Mouse (Mus musculus): ENCODE measurements around the gene Gm20388. TPM values are rescaled to one million over a fixed set of nuclear protein-coding genes. Genes with fewer than 3 reads are reported as not detected.

Gene Gm20388
- polyA plus RNA-seq, 1 experiment from 2014 or later, result 1.7 TPM

DNA sequence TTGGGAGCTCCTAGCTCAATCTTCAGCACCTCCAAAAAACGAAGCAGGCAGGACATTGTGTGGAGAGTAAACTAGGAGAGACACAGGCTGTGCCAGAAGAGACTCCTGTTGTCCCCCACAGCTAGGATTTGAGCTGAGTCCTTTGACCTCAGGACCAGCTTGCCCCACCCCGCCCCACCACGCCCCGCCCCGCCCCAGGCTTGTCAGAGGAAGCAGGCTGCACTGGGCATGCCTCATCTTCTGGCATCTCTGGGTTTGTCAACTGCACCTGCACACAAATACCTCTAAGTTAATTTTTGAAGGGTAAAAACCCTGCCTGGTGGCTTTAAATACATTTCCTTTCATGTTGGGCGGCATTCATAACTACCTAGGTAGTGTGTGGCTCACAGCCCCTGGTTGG lies 290.7 kb downstream of the Gm20388 start:
- H3K4me3 ChIP-seq, result no peak overlapping the region

DNA sequence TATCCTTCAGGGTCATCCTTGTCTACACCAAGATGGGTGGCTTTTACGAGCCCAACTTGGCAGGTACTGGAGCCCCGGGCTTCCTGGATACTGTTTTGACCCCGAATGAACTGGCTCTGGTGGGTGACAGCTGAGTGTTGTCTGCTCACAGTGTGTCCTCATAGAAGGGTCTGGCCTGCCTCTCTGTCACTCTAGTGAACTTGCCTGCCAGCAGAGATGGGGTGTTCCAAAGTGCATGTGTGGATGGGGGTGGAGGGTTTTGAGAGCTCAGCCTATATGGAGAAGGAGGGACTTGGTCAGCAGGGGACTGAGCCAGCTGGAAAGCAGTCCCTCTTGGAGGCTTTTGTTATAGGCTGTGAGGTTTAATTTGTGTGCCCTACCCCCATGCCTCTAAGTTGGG lies 291.9 kb downstream of the Gm20388 start:
- Histone ChIP-seq H3K4me1 (replicated peaks) (peaks cover 19% of the 10 kb centered on the region), H3K27me3 (ENCODE audit: insufficient read depth, poor library complexity, severe bottlenecking) (peaks cover 14% of the 10 kb centered on the region), H3K27ac (peak overlapping the region; percentile 2; the same call in 1 of the 2 replicates), H3K36me3 (no peaks in the 10 kb centered on the region), H3K4me3 (no peak overlapping the region), H3K9me3 (peaks cover 9% of the 10 kb centered on the region)
- WGBS, result 74% methylated on average over 3 of the region's 3 CpGs
- no peak for DNase-seq (ENCODE audit: low spot score)

More for the DNA sequence above, 290.7 kb downstream of the Gm20388 start:
- Histone ChIP-seq H3K9me3 (peaks cover 9% of the 10 kb centered on the region), H3K27me3 (ENCODE audit: insufficient read depth, poor library complexity, severe bottlenecking) (peaks cover 14% of the 10 kb centered on the region), H3K4me1 (replicated peaks) (peaks cover 18% of the 10 kb centered on the region), H3K27ac (no peak overlapping the region), H3K36me3 (no peaks in the 10 kb centered on the region)
- 85% methylated on average over 6 of the region's 6 CpGs for WGBS
- DNase-seq (ENCODE audit: low spot score), result no peak

DNA sequence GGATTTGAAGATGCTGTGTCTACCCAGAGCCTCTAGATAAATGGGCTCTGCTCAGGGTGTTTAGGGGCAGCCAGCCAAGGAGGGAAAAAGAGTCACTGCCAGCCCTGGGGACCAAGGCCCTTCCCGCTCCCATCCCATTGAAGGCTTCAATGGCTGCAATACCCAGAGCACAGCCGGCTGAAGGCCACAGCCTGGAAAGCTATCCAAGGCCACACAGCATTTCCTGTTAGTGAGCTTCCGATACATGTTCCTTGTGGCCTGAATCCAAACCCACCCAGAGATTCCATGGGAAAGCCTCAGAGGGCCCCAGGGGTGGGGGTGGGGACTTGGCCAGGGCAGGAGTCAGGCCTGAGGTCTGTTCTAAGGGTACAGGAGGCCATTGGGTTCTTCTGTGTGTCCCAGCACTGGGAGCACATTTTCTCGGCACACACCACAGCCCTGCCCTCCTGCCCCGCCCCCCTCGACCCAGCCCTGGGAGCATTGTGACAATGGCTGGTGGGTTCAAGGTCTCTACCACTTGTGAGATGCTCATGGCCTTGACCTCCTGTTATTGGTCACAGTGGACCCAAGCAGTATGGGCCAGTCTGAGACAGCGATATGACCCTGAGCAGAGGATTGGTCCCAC lies 294.2 kb downstream of the Gm20388 start:
- Histone ChIP-seq H3K27me3 (ENCODE audit: insufficient read depth, poor library complexity, severe bottlenecking) (peaks cover 16% of the 10 kb centered on the region), H3K36me3 (no peaks in the 10 kb centered on the region), H3K4me3 (no peak overlapping the region), H3K4me1 (replicated peaks) (peaks cover 29% of the 10 kb centered on the region), H3K9me3 (peaks cover 5% of the 10 kb centered on the region), H3K27ac (peak overlapping the region; percentile 9; the same call in 1 of the 2 replicates)
- DNase-seq (ENCODE audit: low spot score), result no peak
- WGBS, result 75% methylated on average over 7 of the region's 7 CpGs

DNA sequence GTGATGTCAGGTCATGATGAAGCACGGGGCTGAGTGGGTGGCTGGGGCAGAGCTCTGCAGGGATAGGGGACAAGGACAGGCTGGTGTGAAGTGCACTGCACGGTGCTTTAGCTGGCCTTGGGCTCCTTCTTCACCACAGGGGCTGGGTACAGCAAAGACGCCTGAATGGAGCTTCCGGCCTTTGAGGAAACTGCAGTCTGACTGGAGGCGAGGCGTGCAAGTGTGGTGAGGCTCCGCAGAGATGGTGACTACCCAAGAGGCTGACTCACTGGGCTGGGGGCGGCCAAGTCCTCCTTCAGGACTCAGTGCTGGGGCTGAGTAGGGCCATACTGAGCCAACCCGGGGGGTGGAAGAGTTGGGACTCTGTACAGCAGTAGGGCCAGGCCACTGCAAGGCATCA lies 295.3 kb downstream of the Gm20388 start:
- 87% methylated on average over 9 of the region's 9 CpGs for WGBS
- Histone ChIP-seq H3K27ac (peak overlapping the region; percentile 17; the same call in 1 of the 2 replicates), H3K27me3 (ENCODE audit: insufficient read depth, poor library complexity, severe bottlenecking) (peaks cover 21% of the 10 kb centered on the region), H3K4me1 (replicated peaks) (peaks cover 40% of the 10 kb centered on the region), H3K36me3 (no peaks in the 10 kb centered on the region), H3K9me3 (no peaks in the 10 kb centered on the region), H3K4me3 (no peak overlapping the region)
- DNase-seq (ENCODE audit: low spot score), result no peak

DNA sequence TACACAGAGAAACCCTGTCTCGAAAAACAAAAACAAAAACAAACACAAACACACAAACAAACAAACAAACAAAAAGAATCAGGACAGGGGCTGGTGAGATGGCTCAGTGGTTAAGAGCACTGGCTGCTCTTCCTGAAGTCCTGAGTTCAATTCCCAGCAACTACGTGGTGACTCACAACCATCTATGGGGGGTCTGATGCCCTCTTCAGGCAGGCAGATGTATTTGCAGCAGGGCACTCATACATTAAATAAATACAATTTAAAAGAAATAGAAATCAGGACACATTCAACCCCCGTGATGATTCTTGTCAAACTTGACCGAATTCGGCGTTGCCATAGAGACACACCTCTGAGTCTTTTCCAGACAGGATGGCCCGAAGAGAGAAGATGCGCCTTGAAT lies 296.7 kb downstream of the Gm20388 start:
- Histone ChIP-seq H3K4me1 (replicated peaks) (peaks cover 45% of the 10 kb centered on the region), H3K27ac (peak overlapping the region; percentile 23; the same call in 1 of the 2 replicates), H3K36me3 (no peaks in the 10 kb centered on the region), H3K9me3 (no peaks in the 10 kb centered on the region), H3K4me3 (no peak overlapping the region), H3K27me3 (ENCODE audit: insufficient read depth, poor library complexity, severe bottlenecking) (peaks cover 21% of the 10 kb centered on the region)
- no peak for DNase-seq (ENCODE audit: low spot score)
- WGBS, result 85% methylated on average over 8 of the region's 8 CpGs

DNA sequence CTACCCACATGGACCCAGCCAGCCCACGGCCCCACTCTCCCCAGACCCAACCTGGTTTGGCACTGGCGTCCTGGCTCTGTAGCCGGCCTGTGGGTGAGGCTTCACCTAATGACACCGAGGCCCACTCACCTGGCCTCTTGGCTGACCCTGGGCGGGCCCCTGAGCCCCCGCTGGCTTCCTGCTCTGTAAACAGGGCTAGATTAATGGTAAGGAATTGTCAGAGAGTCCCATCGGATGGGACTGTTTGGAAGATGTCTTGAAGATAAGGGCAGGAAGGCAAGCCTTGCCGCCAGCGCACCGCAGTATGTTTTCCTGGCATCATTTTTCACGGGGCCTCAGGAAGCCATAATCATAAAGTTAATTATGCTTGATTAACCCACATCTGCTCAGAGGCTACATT lies 297.5 kb downstream of the Gm20388 start:
- peaks cover 21% of the 10 kb centered on the region for H3K27me3 ChIP-seq (ENCODE audit: insufficient read depth, poor library complexity, severe bottlenecking)
- peak overlapping the region; percentile 23; the same call in 1 of the 2 replicates for H3K27ac ChIP-seq
- no peaks in the 10 kb centered on the region for H3K36me3 ChIP-seq
- H3K4me3 ChIP-seq, result no peak overlapping the region
- peaks cover 46% of the 10 kb centered on the region for H3K4me1 ChIP-seq (replicated peaks)
- no peaks in the 10 kb centered on the region for H3K9me3 ChIP-seq
- no peak for DNase-seq (ENCODE audit: low spot score)
- 80% methylated on average over 11 of the region's 11 CpGs for WGBS

DNA sequence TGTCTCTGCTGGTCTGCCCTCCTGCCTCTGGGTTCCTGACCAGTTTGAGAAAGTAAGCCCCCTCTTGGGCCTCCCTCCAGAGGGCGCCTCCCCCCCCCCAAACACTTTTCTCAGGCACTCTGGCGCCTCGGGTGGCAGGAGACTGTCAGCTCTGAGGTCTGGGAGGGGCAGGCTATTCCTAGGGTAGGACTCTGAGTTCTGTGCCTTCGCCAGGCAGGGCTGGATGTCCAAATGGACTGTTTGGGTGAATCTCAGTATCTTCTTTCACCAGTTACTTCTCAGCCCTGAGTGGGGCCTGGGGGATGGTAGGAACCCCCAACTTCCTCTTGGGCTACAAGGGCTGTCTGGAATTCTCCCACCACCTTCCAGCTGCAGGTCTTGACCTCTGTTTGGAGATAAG lies 300.7 kb downstream of the Gm20388 start:
- H3K4me3 ChIP-seq, result no peak overlapping the region
- peak overlapping the region; percentile 71 for H3K27ac ChIP-seq
- peak; percentile 59 for DNase-seq (ENCODE audit: low spot score)
- H3K9me3 ChIP-seq, result no peaks in the 10 kb centered on the region
- H3K36me3 ChIP-seq, result no peaks in the 10 kb centered on the region
- peaks cover 7% of the 10 kb centered on the region for H3K27me3 ChIP-seq (ENCODE audit: insufficient read depth, poor library complexity, severe bottlenecking)
- 8% methylated on average over 4 of the region's 4 CpGs for WGBS
- H3K4me1 ChIP-seq (replicated peaks), result peaks cover 65% of the 10 kb centered on the region

DNA sequence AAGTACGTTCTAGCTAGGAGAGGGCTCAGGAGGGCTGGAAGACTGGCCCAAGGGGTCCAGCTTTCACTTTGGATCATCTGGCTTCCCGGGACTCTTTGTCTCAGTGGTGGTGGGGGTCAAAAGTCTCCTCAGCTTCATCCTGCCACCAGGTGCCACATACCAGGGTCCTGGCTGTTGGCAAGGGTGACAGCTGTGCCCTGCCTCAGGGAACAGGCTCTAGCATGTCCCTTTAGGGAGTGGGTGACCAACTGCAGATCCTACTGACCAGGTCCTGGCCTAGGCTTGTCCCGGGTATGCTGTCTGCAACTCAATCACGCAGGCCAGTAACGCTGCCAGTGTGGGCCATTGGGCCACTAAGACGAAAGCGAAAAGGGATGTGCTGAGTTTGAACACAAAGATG lies 302.0 kb downstream of the Gm20388 start:
- 86% methylated on average over 7 of the region's 7 CpGs for WGBS
- no peaks in the 10 kb centered on the region for H3K36me3 ChIP-seq

DNA sequence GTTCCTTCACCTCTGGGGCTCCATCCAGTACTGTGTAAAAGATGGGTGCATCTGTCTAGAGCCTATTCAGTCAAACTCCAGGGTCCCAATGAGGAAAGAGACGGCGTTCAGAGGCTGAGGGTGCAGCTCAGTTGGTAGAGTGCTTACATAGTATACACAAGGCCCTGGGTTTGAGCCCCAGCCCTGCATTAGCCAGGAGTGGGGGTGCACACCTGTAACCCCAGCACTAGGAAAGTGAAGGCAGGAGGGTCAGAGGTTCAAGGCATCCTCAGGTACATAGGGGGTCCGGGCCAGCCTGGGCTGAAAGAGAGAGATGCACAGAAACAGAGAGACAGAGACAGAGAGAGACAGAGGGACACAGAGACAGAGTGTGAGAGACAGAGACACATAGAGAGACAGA lies 302.6 kb downstream of the Gm20388 start:
- no peaks in the 10 kb centered on the region for H3K36me3 ChIP-seq
- no peak for DNase-seq (ENCODE audit: low spot score)
- H3K27me3 ChIP-seq (ENCODE audit: insufficient read depth, poor library complexity, severe bottlenecking), result peaks cover 7% of the 10 kb centered on the region
- peaks cover 76% of the 10 kb centered on the region for H3K4me1 ChIP-seq (replicated peaks)
- peak overlapping the region; percentile 29; the same call in 1 of the 2 replicates for H3K27ac ChIP-seq
- no peaks in the 10 kb centered on the region for H3K9me3 ChIP-seq
- H3K4me3 ChIP-seq, result no peak overlapping the region
- WGBS, result 92% methylated on average over 3 of the region's 3 CpGs

More for the DNA sequence above, 302.0 kb downstream of the Gm20388 start:
- DNase-seq (ENCODE audit: low spot score), result no peak
- no peak overlapping the region for H3K4me3 ChIP-seq
- H3K27me3 ChIP-seq (ENCODE audit: insufficient read depth, poor library complexity, severe bottlenecking), result peaks cover 7% of the 10 kb centered on the region
- H3K4me1 ChIP-seq (replicated peaks), result peaks cover 76% of the 10 kb centered on the region
- H3K9me3 ChIP-seq, result no peaks in the 10 kb centered on the region
- H3K27ac ChIP-seq, result 0 out of 2 replicates have a peak overlapping the region, but pooled peaks have one; percentile 47

DNA sequence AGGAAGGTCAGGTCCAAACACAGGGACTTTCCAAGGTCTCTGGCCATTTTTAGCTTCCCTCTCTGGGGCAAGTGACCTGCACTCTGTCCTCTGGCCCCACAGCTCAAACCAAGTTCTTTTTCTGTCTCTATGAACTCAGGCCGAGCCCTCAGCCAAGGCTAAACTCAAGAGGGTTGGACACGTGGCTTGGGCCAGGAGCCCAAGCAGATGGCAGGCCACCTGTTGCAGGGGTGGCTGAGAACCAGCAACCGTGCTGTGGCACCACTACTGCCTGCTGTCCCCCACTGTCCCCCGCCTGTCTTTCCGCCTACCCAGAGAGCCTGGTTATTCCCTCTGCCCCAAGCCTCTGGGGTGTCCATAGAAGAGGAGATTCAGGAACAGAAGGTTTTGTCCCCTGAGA lies 303.3 kb downstream of the Gm20388 start:
- H3K27ac ChIP-seq, result peak overlapping the region; percentile 50
- 71% methylated on average over 5 of the region's 5 CpGs for WGBS
- H3K27me3 ChIP-seq (ENCODE audit: insufficient read depth, poor library complexity, severe bottlenecking), result peaks cover 7% of the 10 kb centered on the region
- DNase-seq (ENCODE audit: low spot score), result no peak
- no peaks in the 10 kb centered on the region for H3K36me3 ChIP-seq
- H3K4me1 ChIP-seq (replicated peaks), result peaks cover 77% of the 10 kb centered on the region
- no peaks in the 10 kb centered on the region for H3K9me3 ChIP-seq
- no peak overlapping the region for H3K4me3 ChIP-seq

DNA sequence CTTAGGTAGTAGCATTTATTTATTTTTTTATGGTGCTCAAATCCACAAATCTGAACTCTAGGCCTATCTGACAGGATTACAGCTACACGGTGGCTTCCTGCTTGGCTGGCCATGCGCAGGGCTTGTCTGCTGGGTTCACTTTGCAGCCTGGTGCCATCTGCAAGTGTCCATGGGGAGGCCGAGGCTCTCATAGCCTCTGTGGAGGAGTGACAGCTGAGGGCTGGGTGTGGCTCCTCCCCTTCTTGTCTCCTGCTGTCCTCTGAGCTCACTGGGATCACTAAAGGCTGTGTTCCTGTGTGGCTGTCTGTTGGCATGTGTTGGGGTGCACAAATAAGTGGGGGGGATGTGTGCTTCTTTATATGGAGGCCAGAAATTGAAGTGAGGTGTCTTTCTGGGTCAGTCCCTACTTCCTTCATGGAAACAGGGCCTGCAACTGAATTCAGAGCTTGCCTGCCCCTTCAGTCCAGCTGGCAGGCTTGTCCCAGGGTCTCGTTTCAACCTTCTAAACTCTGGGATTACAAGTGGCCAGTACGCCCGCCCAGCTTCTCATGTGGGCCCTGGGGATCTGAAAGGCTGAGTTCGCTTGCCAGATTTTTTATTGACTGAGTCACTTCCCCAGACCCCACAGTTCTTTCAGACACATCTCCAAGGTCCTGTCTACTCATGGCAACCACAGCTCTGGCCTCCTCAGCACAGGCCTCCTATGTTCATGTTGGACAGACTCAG lies 304.9 kb downstream of the Gm20388 start:
- WGBS, result 49% methylated on average over 7 of the region's 7 CpGs
- Histone ChIP-seq H3K9me3 (no peaks in the 10 kb centered on the region), H3K27me3 (ENCODE audit: insufficient read depth, poor library complexity, severe bottlenecking) (no peaks in the 10 kb centered on the region; the same call in 1 of the 2 replicates), H3K36me3 (no peaks in the 10 kb centered on the region), H3K4me3 (no peak overlapping the region), H3K27ac (peak overlapping the region; percentile 73), H3K4me1 (replicated peaks) (peaks cover 73% of the 10 kb centered on the region)
- DNase-seq (ENCODE audit: low spot score), result peak; percentile 49

DNA sequence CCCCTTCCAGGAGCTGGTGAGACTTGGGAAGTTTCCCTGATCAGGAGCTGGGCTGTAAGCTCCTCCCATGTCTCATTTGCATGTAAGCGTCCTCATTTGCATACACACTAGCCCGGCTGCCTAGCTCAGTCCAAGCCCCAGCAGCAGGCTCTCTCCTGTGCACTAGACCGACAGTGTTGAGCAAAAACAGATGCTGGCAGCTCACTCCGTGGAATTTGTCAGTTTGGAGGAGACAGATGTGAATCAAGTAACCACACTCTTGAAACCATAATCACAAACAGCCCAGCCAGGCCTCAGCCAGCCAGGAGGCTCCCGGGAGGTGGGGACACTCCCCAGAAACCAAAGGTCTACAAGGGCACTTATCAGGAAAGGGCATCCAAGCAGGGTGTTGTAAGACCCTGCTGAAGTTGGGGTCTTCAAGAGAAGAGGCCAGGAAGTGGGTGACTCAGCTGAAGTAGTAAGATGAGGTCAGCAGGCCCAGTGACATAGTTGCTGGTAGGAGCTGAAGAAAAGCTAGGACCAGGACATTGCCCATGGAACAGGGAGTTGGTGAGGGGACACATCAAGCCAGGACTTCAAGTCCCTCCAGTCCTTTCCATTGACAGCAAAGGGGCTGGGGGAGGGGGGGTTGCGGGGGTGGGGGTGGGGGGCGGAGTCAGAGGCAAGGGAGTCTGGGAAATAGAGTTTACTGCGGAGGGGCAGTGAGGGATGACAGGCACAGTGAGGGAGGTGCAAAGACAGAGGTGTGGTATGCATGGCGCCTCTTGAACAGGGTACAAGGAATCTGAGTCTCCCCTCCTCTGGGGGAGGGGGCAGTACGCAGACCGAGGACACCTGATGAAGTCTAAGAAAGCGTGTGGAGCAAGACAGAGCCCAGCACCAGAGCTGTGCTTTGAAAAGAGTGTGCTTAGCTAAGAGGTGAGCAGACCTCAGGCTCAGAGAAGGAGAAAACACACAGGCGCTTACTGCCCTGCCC lies 306.5 kb downstream of the Gm20388 start:
- Histone ChIP-seq H3K27me3 (ENCODE audit: insufficient read depth, poor library complexity, severe bottlenecking) (peaks cover 16% of the 10 kb centered on the region), H3K9me3 (no peaks in the 10 kb centered on the region), H3K4me3 (peak overlapping the region; percentile 9; the same call in 1 of the 2 replicates), H3K36me3 (no peaks in the 10 kb centered on the region), H3K27ac (peak overlapping the region; percentile 78), H3K4me1 (replicated peaks) (peaks cover 66% of the 10 kb centered on the region)
- 17% methylated on average over 13 of the region's 13 CpGs for WGBS
- DNase-seq (ENCODE audit: low spot score), result peak; percentile 69

Data from hindbrain, embryonic 10.5 days (tissue).